Mouse (Mus musculus): ENCODE measurements around the gene Frmd6.

- TF ChIP-seq CTCF (IDR thresholded peaks at IDR 0.05; ENCODE audit: control insufficient read depth, insufficient read depth, low read length) (no peak), POLR2A (IDR thresholded peaks at IDR 0.05; ENCODE audit: borderline replicate concordance, control insufficient read depth, low read depth, low read length) (no peak)
Measured at GRCm38 (mm10) chr12:70778724-70779123, 46.6 kb upstream of the Frmd6 start.

Data from bone marrow, adult 2 months (tissue).